Mouse (Mus musculus) left cerebral cortex, adult 9 months (tissue): ENCODE results near the gene Eef1akmt3.

ENCODE experiments used
- DNase-seq, 2 experiments: peaks; one replicate each; pipeline ENCODE4 v3.0.0; 2022; ENCODE audit warnings: low spot score in 2 of 2

Gene Eef1akmt3

GRCm38 (mm10) chr10:127000529-127000928 is 40.8 kb downstream of the Eef1akmt3 start, which contains the start of gene Avil:
TSS of gene Avil (plus strand) at chr10:127000709.
- no peak for DNase-seq

- DNase-seq = no peak
Measured at GRCm38 (mm10) chr10:126997340-126998113, 43.8 kb downstream of the Eef1akmt3 start.

GRCm38 (mm10) chr10:126993621-126994020 is 47.7 kb downstream of the Eef1akmt3 start:
- DNase-seq = no peak

- DNase-seq = no peak
Measured at GRCm38 (mm10) chr10:126991676-126992075, 49.6 kb downstream of the Eef1akmt3 start.

GRCm38 (mm10) chr10:126990313-126991056 is 50.8 kb downstream of the Eef1akmt3 start:
- peak in 1 of 2 experiments; percentile 87 for DNase-seq

GRCm38 (mm10) chr10:126988513-126989165 is 52.7 kb downstream of the Eef1akmt3 start:
- DNase-seq = no peak

- no peak for DNase-seq
Measured at GRCm38 (mm10) chr10:126987183-126988118, 53.9 kb downstream of the Eef1akmt3 start.

- peak in 1 of 2 experiments; percentile 73 for DNase-seq
Measured at GRCm38 (mm10) chr10:126986541-126986961, 54.8 kb downstream of the Eef1akmt3 start.

GRCm38 (mm10) chr10:126985579-126985978 is 55.7 kb downstream of the Eef1akmt3 start:
- no peak for DNase-seq

GRCm38 (mm10) chr10:126985127-126985526 is 56.2 kb downstream of the Eef1akmt3 start:
- no peak for DNase-seq

GRCm38 (mm10) chr10:126984189-126985004 is 56.9 kb downstream of the Eef1akmt3 start:
- no peak for DNase-seq

GRCm38 (mm10) chr10:126983193-126983725 is 58.1 kb downstream of the Eef1akmt3 start:
- DNase-seq = no peak

GRCm38 (mm10) chr10:126981746-126982145 is 59.6 kb downstream of the Eef1akmt3 start:
- DNase-seq = no peak
